Mouse (Mus musculus) lung, postnatal 4 days (tissue): Measurements from ENCODE around the gene Map3k15.

Source experiments
- DNase-seq, 2 experiments: peaks; one replicate each; pipeline ENCODE4 v3.0.0; 2021

Map3k15 gene

GRCm38 (mm10) chrX:159988002-159988960 lies at the start of gene Map3k15:
Gene Map3k15, plus strand, starts transcription at chrX:159988433.
- peak; percentile 77 to 80 for DNase-seq

GRCm38 (mm10) chrX:159942569-159942968 lies 45.7 kb upstream of the Map3k15 start:
- no peak for DNase-seq

- DNase-seq, result no peak
These were observed 44.6 kb upstream of the Map3k15 start for GRCm38 (mm10) chrX:159943586-159943985.

GRCm38 (mm10) chrX:159953546-159954429 lies 34.4 kb upstream of the Map3k15 start:
- no peak for DNase-seq

GRCm38 (mm10) chrX:159954430-159954779 lies 33.8 kb upstream of the Map3k15 start:
- DNase-seq, result no peak

- no peak for DNase-seq
These were observed 32.8 kb upstream of the Map3k15 start for GRCm38 (mm10) chrX:159955433-159955832.

GRCm38 (mm10) chrX:159961385-159961784 lies 26.8 kb upstream of the Map3k15 start:
- no peak for DNase-seq

- DNase-seq, result peak in 1 of 2 experiments; percentile 69
These were observed 25.0 kb upstream of the Map3k15 start for GRCm38 (mm10) chrX:159963273-159963672.

- no peak for DNase-seq
These were observed 24.3 kb upstream of the Map3k15 start for GRCm38 (mm10) chrX:159963925-159964324.

GRCm38 (mm10) chrX:159969025-159969424 lies 19.2 kb upstream of the Map3k15 start:
- no peak for DNase-seq

- no peak for DNase-seq
These were observed 17.0 kb upstream of the Map3k15 start for GRCm38 (mm10) chrX:159971091-159971779.

- DNase-seq, result peak; percentile 28 to 30
These were observed 14.5 kb upstream of the Map3k15 start for GRCm38 (mm10) chrX:159973730-159974129.

GRCm38 (mm10) chrX:159976243-159976642 lies 12.0 kb upstream of the Map3k15 start:
- DNase-seq, result no peak

- no peak for DNase-seq
These were observed 7.6 kb downstream of the Map3k15 start for GRCm38 (mm10) chrX:159995808-159996207.

GRCm38 (mm10) chrX:160053306-160053705 lies 65.1 kb downstream of the Map3k15 start:
- DNase-seq, result no peak

- no peak for DNase-seq
These were observed 66.4 kb downstream of the Map3k15 start for GRCm38 (mm10) chrX:160054643-160055042.

GRCm38 (mm10) chrX:160091973-160092372 lies 103.7 kb downstream of the Map3k15 start:
- no peak for DNase-seq

- DNase-seq, result no peak
These were observed 119.6 kb downstream of the Map3k15 start for GRCm38 (mm10) chrX:160107817-160108216.

- no peak for DNase-seq
These were observed 125.5 kb downstream of the Map3k15 start for GRCm38 (mm10) chrX:160113777-160114176.

- DNase-seq, result peak in 1 of 2 experiments; percentile 12
These were observed 127.8 kb downstream of the Map3k15 start for GRCm38 (mm10) chrX:160116074-160116473.

- peak; percentile 44 to 66 for DNase-seq
These were observed 128.4 kb downstream of the Map3k15 start for GRCm38 (mm10) chrX:160116658-160117057.

- DNase-seq, result no peak
These were observed 146.1 kb downstream of the Map3k15 start for GRCm38 (mm10) chrX:160134136-160134843.
